Mouse (Mus musculus) erythroblast, adult 5-6 weeks (primary cell): ENCODE results near the gene Rcl1. TPM values are rescaled to one million over a fixed set of nuclear protein-coding genes. Genes with fewer than 3 reads are reported as not detected.

Experiments used
- ATAC-seq: replicated peaks from 2 replicates; pipeline ENCODE4 v1.8.0; 2016; ENCODE audit warnings: moderate number of reproducible peaks, mild to moderate bottlenecking, moderate TSS enrichment, inconsistent platforms; ENCODE audit not compliant: poor library complexity, low FRiP score, severe bottlenecking
- total RNA-seq, 2 experiments: library from RNA; stranded (forward) in 1 of 2; stranded (reverse) in 1 of 2; fragments of 150-400 nt in 1 of 2; fragments of 200-764, 138-1000 nt in 1 of 2; gene quantifications; 2 replicates each; pipeline versions ENCODE4 v1.2.3 to v1.2.4; 2015 to 2017; ENCODE audit warnings: low replicate concordance in 2 of 2

Gene Rcl1
- total RNA-seq, 2 experiments from 2014 or later, result 22.9 to 63.0 TPM

- ATAC-seq, result no peak
Observed at GRCm38 (mm10) chr19:29142307-29142706, 41.1 kb downstream of the Rcl1 start.

- no peak for ATAC-seq
Observed at GRCm38 (mm10) chr19:29145421-29145820, 44.2 kb downstream of the Rcl1 start.

GRCm38 (mm10) chr19:29146820-29147219 is 45.6 kb downstream of the Rcl1 start:
- no peak for ATAC-seq

GRCm38 (mm10) chr19:29149583-29149982 is 48.4 kb downstream of the Rcl1 start:
- ATAC-seq, result no peak

GRCm38 (mm10) chr19:29150038-29150437 is 48.9 kb downstream of the Rcl1 start:
- no peak for ATAC-seq

- no peak for ATAC-seq
Observed at GRCm38 (mm10) chr19:29151443-29151842, 50.3 kb downstream of the Rcl1 start.

GRCm38 (mm10) chr19:29155552-29155951 is 54.4 kb downstream of the Rcl1 start:
- ATAC-seq, result no peak

- peak; percentile 69 for ATAC-seq
Observed at GRCm38 (mm10) chr19:29156417-29156816, 55.2 kb downstream of the Rcl1 start.

GRCm38 (mm10) chr19:29157678-29158466 is 56.7 kb downstream of the Rcl1 start:
- no peak for ATAC-seq

GRCm38 (mm10) chr19:29158486-29158885 is 57.3 kb downstream of the Rcl1 start:
- 0 out of 2 replicates have a peak, but pooled peaks have one; percentile 19 for ATAC-seq

GRCm38 (mm10) chr19:29163817-29164527 is 62.8 kb downstream of the Rcl1 start:
- peak; percentile 63 for ATAC-seq

GRCm38 (mm10) chr19:29164528-29165166 is 63.5 kb downstream of the Rcl1 start:
- ATAC-seq, result peak; percentile 68

GRCm38 (mm10) chr19:29167938-29168337 is 66.8 kb downstream of the Rcl1 start:
- ATAC-seq, result no peak

- ATAC-seq, result no peak
Observed at GRCm38 (mm10) chr19:29180336-29180735, 79.2 kb downstream of the Rcl1 start.

- ATAC-seq, result no peak
Observed at GRCm38 (mm10) chr19:29182166-29182565, 81.0 kb downstream of the Rcl1 start.

- ATAC-seq, result no peak
Observed at GRCm38 (mm10) chr19:29185122-29185521, 83.9 kb downstream of the Rcl1 start.

- no peak for ATAC-seq
Observed at GRCm38 (mm10) chr19:29185552-29186232, 84.5 kb downstream of the Rcl1 start.

GRCm38 (mm10) chr19:29188879-29189278 is 87.7 kb downstream of the Rcl1 start:
- ATAC-seq, result no peak
